Mouse (Mus musculus) lung, postnatal 14 days (tissue): ENCODE results near the gene Cnbd2.
A peak's percentile ranks its signal among the peaks of the same experiment; 100 is the strongest.
"Not testable (repeated sequence)": the region's sequence is repeated elsewhere in the genome, so short reads cannot be mapped to it uniquely, and the experiment has no call there.

Experiments
- DNase-seq: peaks from one replicate; pipeline ENCODE4 v3.0.0; 2021

The Cnbd2 gene

GRCm38 (mm10) chr2:156393155-156393828 is 81.2 kb downstream of the Cnbd2 start:
- no peak for DNase-seq

GRCm38 (mm10) chr2:156394282-156394681 is 82.2 kb downstream of the Cnbd2 start:
- no peak for DNase-seq

DNA sequence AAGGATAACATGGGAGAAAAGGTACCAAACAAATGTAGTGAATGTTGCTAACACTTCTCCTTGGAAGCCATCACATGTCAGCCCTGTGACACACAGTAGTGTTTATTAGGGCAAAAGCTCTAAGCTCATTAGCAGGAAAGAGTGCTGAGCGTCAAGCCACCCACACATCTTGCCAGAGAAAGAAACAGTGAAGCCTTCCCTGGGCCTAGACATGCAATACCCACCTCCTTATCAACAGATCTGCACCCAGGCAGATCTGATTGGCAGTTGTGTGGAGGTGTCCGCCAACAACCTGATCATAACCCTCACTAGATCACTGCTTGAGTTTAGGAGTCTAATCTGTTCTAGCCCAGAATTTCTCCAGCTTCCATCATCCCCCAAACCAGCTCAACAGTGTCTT is 84.0 kb downstream of the Cnbd2 start:
- no peak for DNase-seq

GRCm38 (mm10) chr2:156397988-156398387 is 85.9 kb downstream of the Cnbd2 start:
- DNase-seq = no peak

- DNase-seq = no peak
Measured at GRCm38 (mm10) chr2:156399485-156399884, 87.4 kb downstream of the Cnbd2 start.

GRCm38 (mm10) chr2:156401331-156401730 is 89.2 kb downstream of the Cnbd2 start:
- DNase-seq = peak; percentile 25

DNA sequence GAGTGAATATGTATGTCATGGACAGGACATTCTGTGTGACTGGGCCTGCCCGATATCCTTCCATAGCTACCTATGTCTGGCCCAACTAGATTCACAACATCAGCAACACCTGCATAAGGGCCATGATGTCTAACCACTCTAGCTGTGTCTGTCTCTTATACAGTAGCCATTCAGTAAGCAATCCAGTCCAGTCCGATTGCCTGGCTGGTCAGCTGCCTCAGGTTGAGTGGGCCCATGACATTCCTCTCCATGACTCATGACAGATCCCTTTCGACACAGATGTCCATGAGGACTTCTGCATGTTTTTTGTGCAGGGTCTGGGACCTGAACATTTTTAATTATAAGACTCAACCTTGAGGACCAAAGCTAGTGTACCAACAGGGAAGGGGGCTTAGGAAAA is 89.9 kb downstream of the Cnbd2 start:
- DNase-seq = no peak

DNA sequence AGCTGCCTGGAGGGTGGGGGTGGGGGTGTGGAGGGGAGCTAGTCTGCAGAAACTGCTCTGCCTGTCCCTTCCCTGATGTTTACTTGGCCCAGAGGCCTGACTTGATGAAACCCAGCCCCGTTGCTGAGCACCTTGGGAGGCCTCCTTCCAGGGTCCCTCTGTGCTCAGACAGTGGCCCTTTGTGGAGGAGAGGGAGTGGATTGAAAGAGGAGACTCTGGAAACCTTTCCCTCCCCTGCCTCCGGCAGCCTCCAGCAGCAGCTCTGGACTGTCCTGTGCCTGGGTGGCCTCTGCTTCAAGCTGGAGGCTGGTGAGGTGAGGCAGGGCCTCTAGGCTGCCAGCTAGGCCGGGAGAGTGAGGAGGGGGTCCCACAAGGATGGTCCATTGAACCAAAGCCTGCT is 94.9 kb downstream of the Cnbd2 start:
- DNase-seq = no peak

DNA sequence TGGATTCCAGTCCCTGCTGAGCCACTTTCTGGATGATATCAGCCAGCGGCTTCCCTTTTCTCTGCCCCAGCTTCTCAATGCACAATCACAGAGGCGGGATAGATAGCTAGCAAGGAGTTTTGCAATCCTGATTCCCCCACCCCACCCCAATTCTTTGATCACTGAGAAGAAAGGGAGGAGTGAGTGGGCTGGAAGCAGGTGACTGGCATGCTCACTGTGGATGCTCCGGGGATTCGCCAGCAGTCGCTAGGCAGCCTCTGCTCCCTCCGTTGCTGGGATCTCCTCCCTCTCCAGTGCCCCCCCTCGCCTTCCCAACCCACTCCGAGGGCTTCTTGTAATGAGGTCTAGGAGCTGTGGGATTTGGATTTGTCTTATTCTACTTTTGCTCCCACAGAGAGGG is 96.1 kb downstream of the Cnbd2 start:
- no peak for DNase-seq

GRCm38 (mm10) chr2:156411348-156411747 is 99.2 kb downstream of the Cnbd2 start:
- DNase-seq = not testable (repeated sequence)

DNA sequence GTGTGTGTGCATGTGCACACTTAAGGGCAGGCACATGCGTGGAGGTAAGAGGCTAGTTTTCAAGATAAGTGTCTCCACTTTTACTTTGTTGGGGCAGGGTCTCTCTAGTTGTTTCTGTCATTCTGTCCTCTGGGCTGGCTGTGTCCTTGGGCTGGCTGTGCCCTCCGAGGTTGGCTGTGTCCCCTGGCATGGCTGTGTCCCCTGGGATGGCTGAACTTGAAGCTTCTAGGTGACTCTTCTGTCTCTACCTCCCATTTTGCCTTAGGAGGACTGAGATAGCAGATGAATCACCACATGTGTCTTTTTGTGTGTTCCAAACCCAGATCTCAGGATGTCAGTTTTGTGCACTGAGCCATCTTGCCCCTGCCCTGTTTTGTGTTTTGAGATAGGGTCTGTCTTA is 102.9 kb downstream of the Cnbd2 start:
- no peak for DNase-seq

GRCm38 (mm10) chr2:156415674-156416073 is 103.6 kb downstream of the Cnbd2 start:
- DNase-seq = no peak

DNA sequence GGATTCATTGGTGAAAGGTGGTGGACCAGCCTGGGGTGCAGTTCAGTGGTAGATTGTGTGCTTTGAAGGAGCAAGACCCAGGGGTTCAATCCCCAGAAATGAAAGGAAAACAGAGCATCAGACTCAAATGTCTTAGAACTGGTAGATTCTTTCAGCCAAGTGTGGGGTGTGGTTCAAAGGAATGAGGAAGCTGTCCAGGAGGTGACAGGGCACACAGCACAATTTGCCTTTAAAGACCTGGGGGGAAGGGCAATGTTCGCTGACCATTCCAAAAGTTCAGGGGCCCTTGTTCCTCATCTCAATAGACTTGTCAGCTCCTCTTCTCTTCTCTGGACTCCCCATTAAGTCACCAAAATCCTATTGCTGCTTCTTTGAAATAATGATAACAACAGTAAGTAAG is 105.1 kb downstream of the Cnbd2 start:
- DNase-seq = no peak

DNA sequence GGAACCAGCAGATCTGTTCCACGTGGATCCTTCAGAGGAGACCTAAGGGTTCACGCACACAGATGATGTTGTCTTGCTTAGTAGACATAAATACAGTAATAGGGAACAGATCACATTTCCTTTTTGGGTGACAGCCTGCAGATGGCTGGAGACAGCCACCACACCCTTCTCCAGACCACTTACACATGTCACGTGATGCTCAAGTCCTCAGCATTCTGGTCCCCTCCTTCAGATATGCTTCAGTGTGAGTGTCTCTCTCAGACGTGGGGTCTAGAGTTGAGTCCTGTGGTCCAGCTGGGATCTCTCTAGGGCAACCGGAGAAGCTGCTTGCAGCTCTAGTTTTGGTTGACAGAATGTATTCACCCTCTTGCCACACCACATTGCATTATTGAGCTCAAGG is 106.4 kb downstream of the Cnbd2 start:
- no peak for DNase-seq

GRCm38 (mm10) chr2:156420327-156420693 is 108.2 kb downstream of the Cnbd2 start:
- no peak for DNase-seq

GRCm38 (mm10) chr2:156420694-156421380 is 108.7 kb downstream of the Cnbd2 start, which contains the start of gene Epb41l1:
Epb41l1 (plus strand) TSS chr2:156420909.
- DNase-seq = peak; percentile 63

DNA sequence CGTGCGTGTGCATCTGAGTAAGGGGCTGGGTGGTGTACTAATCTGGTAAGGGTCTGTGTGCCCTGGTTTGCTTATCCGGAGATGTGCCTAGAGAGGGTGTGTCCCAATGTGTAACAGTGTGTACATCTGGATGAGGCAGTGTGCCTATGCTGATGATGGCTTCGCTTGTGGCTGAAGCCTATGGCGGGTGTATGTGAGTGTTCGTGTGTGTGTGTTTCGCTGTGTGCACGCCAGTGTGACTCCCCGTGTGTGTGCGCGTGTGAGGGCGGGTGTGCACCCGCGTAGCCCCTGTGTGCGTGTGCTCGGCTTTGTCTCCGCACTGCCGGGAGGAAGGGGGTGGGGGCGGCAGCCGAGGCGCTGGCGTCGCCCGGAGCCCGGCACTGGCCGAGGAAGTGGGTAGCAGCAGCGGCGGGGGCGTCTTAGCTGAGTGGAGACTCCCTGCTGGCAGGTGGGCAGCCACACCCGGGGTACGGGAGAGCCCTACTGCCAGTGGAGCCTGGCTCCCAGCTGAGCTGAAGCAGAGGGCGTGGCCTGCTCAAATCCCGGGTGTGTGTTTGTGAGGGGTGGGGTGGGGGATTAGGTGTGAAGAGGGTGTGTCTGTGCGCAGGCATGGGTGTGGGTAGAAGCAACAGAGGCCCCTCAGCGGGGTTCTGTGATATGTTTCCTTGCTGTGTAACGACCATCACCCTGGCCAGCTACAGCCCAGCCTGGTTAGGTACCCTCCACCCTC is 109.4 kb downstream of the Cnbd2 start:
- peak; percentile 30 for DNase-seq

- DNase-seq = peak; percentile 11
Measured at GRCm38 (mm10) chr2:156422631-156423030, 110.5 kb downstream of the Cnbd2 start.

- DNase-seq = no peak
Measured at GRCm38 (mm10) chr2:156423672-156424071, 111.6 kb downstream of the Cnbd2 start.
